Mouse (Mus musculus): ENCODE results near the gene Cdh8.

DNA sequence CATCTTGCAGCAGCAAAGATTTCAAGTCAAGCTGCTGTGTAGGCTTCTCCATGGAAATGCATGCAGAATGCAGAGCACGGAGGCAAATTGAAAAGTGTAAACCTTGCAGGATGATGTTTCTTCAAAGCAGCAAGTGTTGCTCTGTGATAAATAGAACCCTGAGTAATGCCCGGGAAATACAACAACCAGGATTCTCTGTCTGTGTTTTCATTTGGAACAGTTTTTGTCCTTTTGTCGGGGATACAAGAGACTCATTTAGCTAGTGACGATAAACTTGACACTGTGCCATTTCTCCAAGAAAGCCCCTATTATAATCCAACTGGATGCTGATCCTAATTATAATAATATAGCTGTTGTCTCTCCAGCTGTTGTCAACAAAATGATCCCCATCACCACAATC is 181.9 kb downstream of the Cdh8 start:
- TF ChIP-seq CTCF (IDR thresholded peaks at IDR 0.05; ENCODE audit: low read depth, low read length), result no peak
- no peak for TF ChIP-seq TAL1 (conservative IDR thresholded peaks at IDR 0.05; ENCODE audit: low read depth, low read length)

Measured in G1E (cell line).